Mouse (Mus musculus) embryonic facial prominence, embryonic 11.5 days (tissue): ENCODE measurements around the gene Tnnt1. TPM values are rescaled to one million over a fixed set of nuclear protein-coding genes. Genes with fewer than 3 reads are reported as not detected.

Experiments
- ATAC-seq: fragments of 200-750 bp; cut with Nextera tagmentation; replicated peaks from 2 replicates; pipeline ENCODE4 v1.8.0; 2017; ENCODE audit warnings: low read depth; ENCODE audit not compliant: insufficient number of reproducible peaks, low FRiP score, low TSS enrichment
- DNase-seq: peaks from one replicate; pipeline ENCODE4 v3.0.0-alpha.2; 2015; ENCODE audit warnings: low spot score
- H3K27ac ChIP-seq: fragments of 300-500 bp; sonication (generic); replicated peaks from 2 replicates; pipeline ENCODE4 v1.5.1; 2014; ENCODE audit warnings: mild to moderate bottlenecking, low read depth, low read length, control low read depth
- H3K27me3 ChIP-seq: fragments of 300-500 bp; sonication (generic); 2 replicates; pipeline ENCODE4 v1.6.1; 2014; ENCODE audit warnings: mild to moderate bottlenecking, low read length, moderate library complexity, mixed read lengths; ENCODE audit not compliant: control insufficient read depth, insufficient read depth
- H3K36me3 ChIP-seq: fragments of 300-500 bp; sonication (generic); replicated peaks from 2 replicates; pipeline ENCODE4 v1.6.1; 2014; ENCODE audit warnings: low read depth, mild to moderate bottlenecking, low read length, moderate library complexity, mixed read lengths; ENCODE audit not compliant: control insufficient read depth, insufficient read depth
- H3K4me1 ChIP-seq: fragments of 300-500 bp; sonication (generic); 2 replicates; pipeline ENCODE4 v1.6.1; 2014; ENCODE audit warnings: low read length, mixed read lengths; ENCODE audit not compliant: control insufficient read depth, insufficient read depth
- H3K4me2 ChIP-seq: fragments of 300-500 bp; sonication (generic); 2 replicates; pipeline ENCODE4 v1.6.1; 2014; ENCODE audit warnings: low read depth, mild to moderate bottlenecking, control low read depth, low read length, moderate library complexity
- H3K4me3 ChIP-seq: fragments of 300-500 bp; sonication (generic); 2 replicates; pipeline ENCODE4 v1.5.1; 2014; ENCODE audit warnings: low read depth, low read length, control low read depth
- H3K9ac ChIP-seq: fragments of 300-500 bp; sonication (generic); replicated peaks from 2 replicates; pipeline ENCODE4 v1.6.1; 2014; ENCODE audit warnings: mild to moderate bottlenecking, control low read depth, low read length
- H3K9me3 ChIP-seq: fragments of 300-500 bp; sonication (generic); replicated peaks from 2 replicates; pipeline ENCODE4 v1.6.1; 2016; ENCODE audit warnings: mild to moderate bottlenecking, low read length, inconsistent platforms, mixed read lengths; ENCODE audit not compliant: control insufficient read depth
- WGBS: fragments of 180-500 bp; shearing (Covaris S2); extraction: QIAGEN DNeasy Blood & Tissue Kit; methylation state at CpG from one replicate; pipeline ENCODE4 v1.1.7; 2014; 5-methylcytosine and 5-hydroxymethylcytosine counted together
- polyA plus RNA-seq: library from polyadenylated mRNA; unstranded; fragments of >200 nt; fragmentation: Nextera tagmentation; extraction: Ambion mirVana; gene quantifications from 2 replicates; pipeline ENCODE4 v1.2.1, GENCODE M21; 2014

Tnnt1 gene
- polyA plus RNA-seq, result 44.9 and 61.5 TPM in 2 replicates

GRCm38 (mm10) chr7:4516332-4517050, at the start of gene Tnnt1:
Tnnt1 (minus strand) TSS chr7:4516382.
- peak; percentile 36; the same call in 1 of the 2 replicates for ATAC-seq
- WGBS, result 17% methylated on average over 3 of the region's 4 CpGs
- DNase-seq, result peak; percentile 51
- H3K36me3 ChIP-seq, result no peaks in the 10 kb centered on the region
- H3K27ac ChIP-seq, result no peak within 1 kb of the TSS
- H3K4me2 ChIP-seq, result no peak within 1 kb of the TSS
- no peaks in the 10 kb centered on the region for H3K9me3 ChIP-seq
- H3K4me1 ChIP-seq, result no peaks in the 10 kb centered on the region
- peak within 1 kb of the TSS; percentile 1; the same call in 1 of the 2 replicates for H3K9ac ChIP-seq
- 0 out of 2 replicates have a peak, but pooled peaks cover under 1% of the 10 kb centered on the region for H3K27me3 ChIP-seq
- H3K4me3 ChIP-seq, result no peak within 1 kb of the TSS

- WGBS, result 80% methylated on average over 3 of the region's 3 CpGs
- no peak overlapping the region for H3K9ac ChIP-seq
- H3K4me2 ChIP-seq, result no peak overlapping the region
- no peak overlapping the region for H3K4me3 ChIP-seq
- DNase-seq, result no peak
- ATAC-seq, result no peak
- H3K27me3 ChIP-seq, result no peaks in the 10 kb centered on the region
- no peaks in the 10 kb centered on the region for H3K9me3 ChIP-seq
- no peaks in the 10 kb centered on the region for H3K36me3 ChIP-seq
- no peaks in the 10 kb centered on the region for H3K4me1 ChIP-seq
- H3K27ac ChIP-seq, result no peak overlapping the region
Measured at GRCm38 (mm10) chr7:4562660-4563059, 46.5 kb upstream of the Tnnt1 start.

DNA sequence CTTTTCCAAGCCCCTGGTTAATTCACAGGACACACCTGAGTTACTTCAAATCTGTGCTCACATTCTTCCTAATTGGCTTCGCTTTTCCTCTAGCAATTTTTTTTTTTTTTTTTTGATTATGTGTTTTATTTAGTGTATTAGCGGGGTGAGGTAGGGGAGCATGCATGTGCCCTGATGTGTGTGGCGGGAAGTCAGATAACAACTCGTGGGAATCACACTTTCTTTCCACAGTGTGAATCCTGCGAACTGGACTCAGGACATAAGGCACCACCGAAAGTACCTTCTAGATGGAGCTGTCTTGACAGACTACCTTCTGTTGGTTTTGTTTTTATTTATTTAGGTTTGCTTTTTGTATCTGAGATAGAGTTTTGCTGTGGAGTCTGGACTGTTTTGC, 41.0 kb upstream of the Tnnt1 start:
- Histone ChIP-seq H3K9me3 (no peaks in the 10 kb centered on the region), H3K9ac (no peak overlapping the region), H3K4me3 (no peak overlapping the region), H3K27ac (no peak overlapping the region), H3K4me1 (no peaks in the 10 kb centered on the region), H3K4me2 (no peak overlapping the region), H3K36me3 (no peaks in the 10 kb centered on the region), H3K27me3 (no peaks in the 10 kb centered on the region)
- ATAC-seq (no peak), DNase-seq (no peak)
- WGBS, result 75% methylated on average over 6 of the region's 6 CpGs

DNA sequence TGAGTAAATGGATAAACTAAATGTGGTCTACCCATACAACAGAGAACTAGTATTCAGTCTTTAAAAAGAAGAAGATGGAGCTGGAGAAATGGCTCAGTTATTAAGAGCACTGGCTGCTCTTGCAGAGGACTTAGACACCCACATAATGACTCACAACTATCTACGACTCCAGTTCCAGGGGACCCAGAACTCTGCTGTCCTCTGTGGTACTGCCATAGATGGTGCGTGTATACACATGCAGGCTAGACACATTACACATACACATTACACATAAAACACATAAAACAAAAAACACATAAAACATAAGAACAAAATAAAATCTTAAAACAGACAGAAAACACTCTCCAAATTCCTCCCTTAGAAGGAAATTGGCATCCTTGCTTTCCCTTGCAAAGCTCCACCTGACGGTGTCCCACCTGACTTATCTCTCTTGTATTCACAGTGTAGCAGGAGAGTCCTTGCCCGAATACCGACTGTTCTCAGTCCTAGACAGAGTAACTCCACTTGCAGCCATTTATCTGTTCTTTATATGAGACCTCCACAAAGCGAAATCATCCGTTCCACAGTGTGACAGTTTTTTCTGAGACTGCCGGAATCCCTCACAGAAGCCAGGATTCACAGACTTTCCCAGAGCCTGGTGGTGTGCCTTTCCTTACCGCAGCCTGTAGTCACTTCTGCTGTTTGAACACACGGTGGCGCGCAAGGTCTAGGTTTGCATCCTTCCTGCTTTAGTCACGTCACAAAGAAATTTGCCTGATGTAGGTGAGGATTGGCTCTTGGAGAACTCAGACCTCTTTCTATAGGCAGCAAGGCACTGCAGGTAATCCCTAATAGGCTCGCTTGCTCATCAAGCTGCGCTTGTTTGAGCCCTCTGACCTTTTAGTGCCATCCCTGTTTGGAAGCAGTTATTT, 40.3 kb upstream of the Tnnt1 start:
- H3K4me1 ChIP-seq, result no peaks in the 10 kb centered on the region
- ATAC-seq, result peak; percentile 89
- no peaks in the 10 kb centered on the region for H3K9me3 ChIP-seq
- no peak overlapping the region for H3K27ac ChIP-seq
- no peak overlapping the region for H3K4me3 ChIP-seq
- H3K9ac ChIP-seq, result no peak overlapping the region
- no peaks in the 10 kb centered on the region for H3K27me3 ChIP-seq
- no peak overlapping the region for H3K4me2 ChIP-seq
- H3K36me3 ChIP-seq, result no peaks in the 10 kb centered on the region
- WGBS, result 25% methylated on average over 15 of the region's 15 CpGs
- DNase-seq, result peak; percentile 92

GRCm38 (mm10) chr7:4547221-4547641, 31.0 kb upstream of the Tnnt1 start, which contains the start of gene Syt5:
Syt5 (minus strand) TSS chr7:4547541.
- Histone ChIP-seq H3K36me3 (no peaks in the 10 kb centered on the region), H3K4me1 (no peaks in the 10 kb centered on the region; the same call in 1 of the 2 replicates), H3K27ac (no peak within 1 kb of the TSS), H3K9ac (peak within 1 kb of the TSS; percentile 43), H3K9me3 (no peaks in the 10 kb centered on the region), H3K4me3 (peak within 1 kb of the TSS; percentile 31), H3K4me2 (peak within 1 kb of the TSS; percentile 65), H3K27me3 (peaks cover 2% of the 10 kb centered on the region; the same call in 1 of the 2 replicates)
- WGBS, result 8% methylated on average over 33 of the region's 33 CpGs
- peak; percentile 47 for ATAC-seq
- DNase-seq, result peak; percentile 40

- DNase-seq (peak; percentile 81), ATAC-seq (peak; percentile 88)
- no peaks in the 10 kb centered on the region; the same call in 1 of the 2 replicates for H3K4me1 ChIP-seq
- peaks cover 2% of the 10 kb centered on the region; the same call in 1 of the 2 replicates for H3K27me3 ChIP-seq
- H3K36me3 ChIP-seq, result no peaks in the 10 kb centered on the region
- peak overlapping the region; percentile 65 for H3K4me2 ChIP-seq
- no peak overlapping the region for H3K27ac ChIP-seq
- peak overlapping the region; percentile 31 for H3K4me3 ChIP-seq
- 3% methylated on average over 26 of the region's 26 CpGs for WGBS
- H3K9me3 ChIP-seq, result no peaks in the 10 kb centered on the region
- H3K9ac ChIP-seq, result peak overlapping the region; percentile 43
Measured at GRCm38 (mm10) chr7:4546591-4547131, 30.5 kb upstream of the Tnnt1 start.

DNA sequence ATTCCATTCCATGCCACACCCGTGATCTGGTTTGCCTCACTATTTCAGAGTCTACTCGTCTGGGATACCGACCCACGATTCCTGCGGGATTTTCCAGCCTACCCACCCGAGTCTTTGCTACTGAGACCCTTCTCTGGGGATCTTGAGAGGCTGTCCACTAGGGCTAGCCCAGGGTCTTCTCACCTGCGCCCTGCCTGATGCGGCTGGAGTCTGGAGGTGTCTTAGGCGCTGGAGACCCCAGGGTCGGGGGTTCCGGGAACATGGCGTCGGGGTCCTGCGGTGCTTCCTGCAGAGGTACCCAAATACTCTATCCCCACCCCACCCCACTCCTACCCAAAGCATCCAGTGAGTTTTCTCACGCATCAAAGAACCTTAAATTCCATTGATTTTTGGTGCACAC, 29.9 kb upstream of the Tnnt1 start:
- ATAC-seq (peak; percentile 5; the same call in 1 of the 2 replicates), DNase-seq (no peak)
- Histone ChIP-seq H3K27ac (no peak overlapping the region), H3K9me3 (no peaks in the 10 kb centered on the region), H3K27me3 (peaks cover 2% of the 10 kb centered on the region; the same call in 1 of the 2 replicates), H3K4me3 (no peak overlapping the region), H3K4me1 (no peaks in the 10 kb centered on the region; the same call in 1 of the 2 replicates), H3K4me2 (peak overlapping the region; percentile 65), H3K9ac (no peak overlapping the region; the same call in 1 of the 2 replicates), H3K36me3 (no peaks in the 10 kb centered on the region)
- WGBS, result 70% methylated on average over 15 of the region's 15 CpGs
